Mouse (Mus musculus) hindbrain, embryonic 12.5 days (tissue): Measurements from ENCODE around the gene Olfr1325. TPM values are rescaled to one million over a fixed set of nuclear protein-coding genes. Genes with fewer than 3 reads are reported as not detected.
"Not testable (repeated sequence)": the region's sequence is repeated elsewhere in the genome, so short reads cannot be mapped to it uniquely, and the experiment has no call there.

Experiments
- ATAC-seq: fragments of 200-750 bp; cut with Nextera tagmentation; 2 replicates; pipeline ENCODE4 v1.8.0; 2017; ENCODE audit warnings: moderate TSS enrichment; ENCODE audit not compliant: low FRiP score
- H3K27ac ChIP-seq: fragments of 300-500 bp; sonication (generic); 2 replicates; pipeline ENCODE4 v1.5.1; 2016; ENCODE audit warnings: mild to moderate bottlenecking
- H3K27me3 ChIP-seq: fragments of 300-500 bp; sonication (generic); 2 replicates; pipeline ENCODE4 v1.6.1; 2016; ENCODE audit warnings: mild to moderate bottlenecking
- H3K36me3 ChIP-seq: fragments of 300-500 bp; sonication (generic); 2 replicates; pipeline ENCODE4 v1.6.1; 2016; ENCODE audit warnings: mild to moderate bottlenecking
- H3K4me1 ChIP-seq: fragments of 300-500 bp; sonication (generic); 2 replicates; pipeline ENCODE4 v1.6.1; 2016
- H3K4me2 ChIP-seq: fragments of 300-500 bp; sonication (generic); replicated peaks from 2 replicates; pipeline ENCODE4 v1.6.1; 2016; ENCODE audit warnings: mild to moderate bottlenecking
- H3K4me3 ChIP-seq: fragments of 300-500 bp; sonication (generic); 2 replicates; pipeline ENCODE4 v1.5.1; 2016; ENCODE audit warnings: mild to moderate bottlenecking
- H3K9ac ChIP-seq: fragments of 300-500 bp; sonication (generic); 2 replicates; pipeline ENCODE4 v1.6.1; 2016; ENCODE audit warnings: mild to moderate bottlenecking, moderate library complexity
- H3K9me3 ChIP-seq: fragments of 300-500 bp; sonication (generic); replicated peaks from 2 replicates; pipeline ENCODE4 v1.6.1; 2016; ENCODE audit warnings: mild to moderate bottlenecking
- WGBS: fragments of 180-500 bp; shearing (Covaris S2); methylation state at CpG from one replicate; pipeline ENCODE4 v1.1.7; 2016; 5-methylcytosine and 5-hydroxymethylcytosine counted together
- polyA plus RNA-seq: library from polyadenylated mRNA; unstranded; fragments of >200 nt; fragmentation: Nextera tagmentation; extraction: Ambion mirVana; gene quantifications from 2 replicates; pipeline ENCODE4 v1.2.1, GENCODE M21; 2016

Olfr1325 gene
- polyA plus RNA-seq = not detected in 2 replicates

DNA sequence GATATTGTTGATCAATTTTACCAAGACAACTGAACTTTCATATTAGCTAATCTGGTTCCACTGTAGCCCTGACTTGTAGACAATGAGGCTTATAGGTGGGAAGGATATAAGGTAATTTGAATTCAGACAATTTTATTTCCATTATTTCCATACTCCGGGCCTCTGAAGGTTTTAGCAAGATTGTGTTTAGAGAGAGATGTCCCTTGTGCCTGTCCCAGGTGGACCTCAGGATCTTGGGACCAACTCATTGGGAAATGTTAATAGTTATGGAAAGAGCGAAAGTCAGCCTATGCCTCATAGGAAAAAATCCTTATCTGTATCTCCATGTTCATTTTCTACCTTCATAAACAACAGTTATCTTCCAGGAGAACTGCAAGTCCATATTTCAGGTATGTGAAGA lies at the start of gene Olfr1325:
TSS of gene Olfr1325 (plus strand) at position 301 of the 400 bp plus-strand sequence.
- WGBS = 80% methylated on average over 2 of the region's 2 CpGs
- no peak for ATAC-seq
- H3K4me1 ChIP-seq = no peaks in the 10 kb centered on the region

DNA sequence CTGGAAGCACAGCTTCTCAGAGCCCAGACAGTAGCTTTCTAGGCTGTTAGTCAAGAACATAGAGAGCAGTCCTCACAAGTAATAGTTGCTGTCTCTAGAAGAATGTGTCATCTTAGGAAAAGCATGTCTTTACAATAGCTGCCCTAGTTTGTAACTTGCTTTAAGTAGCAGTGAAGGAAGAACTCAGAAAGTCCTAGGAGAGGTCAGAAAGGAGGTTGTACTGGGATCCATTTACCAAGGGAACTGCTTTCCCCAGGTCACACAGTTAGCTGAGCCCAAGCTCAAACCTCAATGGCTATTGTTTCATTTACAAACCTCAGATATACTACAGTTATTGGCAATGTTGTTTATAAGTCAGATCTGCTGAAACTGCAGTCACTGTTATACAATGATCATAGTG lies 17.7 kb upstream of the Olfr1325 start, which contains the start of gene Olfr1326-ps1:
TSS of gene Olfr1326-ps1 (minus strand) at position 101 of the 400 bp plus-strand sequence.
- no peak within 1 kb of the TSS for H3K9ac ChIP-seq
- no peak within 1 kb of the TSS for H3K4me2 ChIP-seq
- H3K27me3 ChIP-seq = no peaks in the 10 kb centered on the region
- H3K4me3 ChIP-seq = no peak within 1 kb of the TSS
- H3K36me3 ChIP-seq = no peaks in the 10 kb centered on the region
- H3K4me1 ChIP-seq = no peaks in the 10 kb centered on the region
- no peak within 1 kb of the TSS for H3K27ac ChIP-seq
- no peak for ATAC-seq
- no peaks in the 10 kb centered on the region for H3K9me3 ChIP-seq

More for the DNA sequence above, at the start of gene Olfr1325:
- Histone ChIP-seq H3K27ac (no peak within 1 kb of the TSS), H3K4me2 (no peak within 1 kb of the TSS), H3K9me3 (no peaks in the 10 kb centered on the region), H3K27me3 (no peaks in the 10 kb centered on the region), H3K9ac (no peak within 1 kb of the TSS), H3K36me3 (no peaks in the 10 kb centered on the region), H3K4me3 (no peak within 1 kb of the TSS)

DNA sequence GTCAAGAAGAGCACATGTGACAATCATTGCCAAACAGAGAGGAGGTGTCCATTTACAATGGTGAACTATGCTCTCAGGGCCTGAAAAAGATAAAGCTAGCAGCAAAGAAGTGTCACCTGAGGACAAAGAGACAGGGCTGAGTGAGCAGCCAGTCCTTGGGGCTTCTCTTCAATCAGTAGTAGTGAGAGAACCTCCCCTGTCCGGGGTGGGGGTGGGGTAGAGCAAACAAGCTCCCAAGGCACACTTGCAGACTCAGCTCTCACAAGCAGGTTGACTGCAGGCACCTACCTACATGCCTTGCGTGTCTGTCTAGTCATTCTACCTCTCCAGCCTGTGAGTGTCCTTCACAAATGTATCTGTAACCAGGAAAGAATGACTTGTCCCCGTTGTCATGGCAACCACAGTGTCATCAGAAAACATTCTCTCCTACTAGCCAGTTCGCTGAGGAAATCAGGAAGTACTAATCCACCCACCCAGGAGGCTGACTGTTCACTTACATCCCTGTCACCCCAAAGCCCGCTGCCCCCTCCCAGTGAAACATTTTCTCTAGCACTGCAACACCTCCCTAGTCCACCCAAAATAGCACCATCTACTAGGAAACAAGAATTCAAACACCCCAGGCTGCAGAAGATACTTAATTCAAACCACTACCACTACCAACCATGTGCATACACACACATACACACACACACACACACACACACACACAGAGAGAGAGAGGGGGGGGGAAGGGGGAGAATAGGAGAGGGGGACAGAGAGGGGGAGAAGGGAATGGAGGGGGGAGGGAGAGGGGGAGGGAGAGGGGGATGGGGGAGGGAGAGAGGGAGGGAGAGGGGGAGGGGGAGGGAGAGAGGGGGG lies 53.2 kb downstream of the Olfr1325 start, which contains the start of gene Gm5640:
TSS of gene Gm5640 (minus strand) at position 170 of the 858 bp plus-strand sequence.
- not testable (repeated sequence) for H3K27me3 ChIP-seq, H3K9me3 ChIP-seq, H3K27ac ChIP-seq, ATAC-seq, H3K9ac ChIP-seq, H3K4me2 ChIP-seq, H3K36me3 ChIP-seq, H3K4me1 ChIP-seq, H3K4me3 ChIP-seq
- WGBS = 56% methylated on average over 2 of the region's 5 CpGs

DNA sequence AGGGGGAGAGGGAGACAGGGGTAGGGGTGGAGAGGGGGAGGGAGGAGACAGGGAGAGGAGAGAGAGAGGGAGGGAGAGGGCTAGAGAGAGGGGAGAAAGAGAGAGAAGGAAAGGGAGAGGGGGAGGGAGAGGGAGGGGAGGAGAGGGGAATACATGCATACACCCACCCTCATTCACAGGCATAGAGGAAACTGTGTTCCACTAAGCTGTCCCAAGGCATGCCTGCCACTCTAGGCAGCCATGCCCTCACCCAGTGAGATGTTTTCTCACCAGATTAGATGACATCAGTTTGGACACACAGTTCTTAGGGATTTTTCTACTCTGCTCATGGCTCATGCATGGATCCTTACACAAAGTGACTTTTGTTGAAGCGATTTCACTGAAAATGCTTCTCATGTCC lies 53.9 kb downstream of the Olfr1325 start:
- not testable (repeated sequence) for H3K9ac ChIP-seq, H3K4me1 ChIP-seq, H3K4me3 ChIP-seq, H3K27me3 ChIP-seq, H3K36me3 ChIP-seq, ATAC-seq, H3K9me3 ChIP-seq, H3K4me2 ChIP-seq, H3K27ac ChIP-seq
- no CpG with 5 or more reads among the region's 1 CpGs for whole genome bisulfite sequencing

Other genes starting within 250 kb of the Olfr1325 start
- 90.1 and 94.4 TPM in 2 replicates for gene Lage3, start 239.1 kb upstream of the Olfr1325 start, polyA plus RNA-seq
- gene Ubl4a, start 219.5 kb upstream of the Olfr1325 start, polyA plus RNA-seq = 56.7 and 63.1 TPM in 2 replicates
- gene Slc10a3, start 219.3 kb upstream of the Olfr1325 start, polyA plus RNA-seq = 10.1 and 10.5 TPM in 2 replicates
- gene Fam3a, start 199.4 kb upstream of the Olfr1325 start, polyA plus RNA-seq = 32.1 and 33.7 TPM in 2 replicates
- 24.2 and 27.7 TPM in 2 replicates for gene Ikbkg, start 199.4 kb upstream of the Olfr1325 start, polyA plus RNA-seq
- gene G6pdx, start 163.5 kb upstream of the Olfr1325 start, polyA plus RNA-seq = 48.8 and 52.9 TPM in 2 replicates
- not detected in 2 replicates for gene Gm6880, start 111.3 kb upstream of the Olfr1325 start, polyA plus RNA-seq
- not detected in 2 replicates for gene Olfr1326-ps1, start 17.8 kb upstream of the Olfr1325 start, polyA plus RNA-seq
- gene Gm5640, start 53.0 kb downstream of the Olfr1325 start, polyA plus RNA-seq = 0.15 TPM in 1 of 2 replicates, not detected in the other
- gene Gm6890, start 148.2 kb downstream of the Olfr1325 start, polyA plus RNA-seq = not detected in 2 replicates
- gene Gm5936, start 244.5 kb downstream of the Olfr1325 start, polyA plus RNA-seq = not detected in 2 replicates